Mouse (Mus musculus): Measurements from ENCODE around the gene Gja4.

GRCm38 (mm10) chr4:127341372-127341771 lies 27.5 kb upstream of the Gja4 start:
- TF ChIP-seq CTCF (conservative IDR thresholded peaks at IDR 0.05; ENCODE audit: insufficient read depth, insufficient read length, low read depth, low read length) (no peak), POLR2A (IDR thresholded peaks at IDR 0.05; ENCODE audit: low read depth, low read length) (no peak)
